Mouse (Mus musculus) heart, embryonic 10.5 days (tissue): ENCODE measurements around the gene Urad. TPM values are rescaled to one million over a fixed set of nuclear protein-coding genes. Genes with fewer than 3 reads are reported as not detected.

Source experiments
- DNase-seq: peaks from one replicate; pipeline ENCODE4 v3.0.0-alpha.2; 2017; ENCODE audit warnings: low spot score
- H3K27ac ChIP-seq: fragments of 300-500 bp; sonication (generic); 2 replicates; pipeline ENCODE4 v1.5.1; 2016; ENCODE audit warnings: mild to moderate bottlenecking
- H3K27me3 ChIP-seq: fragments of 300-500 bp; sonication (generic); 2 replicates; pipeline ENCODE4 v1.6.1; 2016; ENCODE audit warnings: mild to moderate bottlenecking; ENCODE audit not compliant: poor library complexity, insufficient read depth, severe bottlenecking
- H3K36me3 ChIP-seq: fragments of 300-500 bp; sonication (generic); 2 replicates; pipeline ENCODE4 v1.6.1; 2016; ENCODE audit warnings: mild to moderate bottlenecking, moderate library complexity
- H3K4me1 ChIP-seq: fragments of 300-500 bp; sonication (generic); 2 replicates; pipeline ENCODE4 v1.6.1; 2016; ENCODE audit warnings: mild to moderate bottlenecking
- H3K4me3 ChIP-seq: fragments of 300-500 bp; sonication (generic); 2 replicates; pipeline ENCODE4 v1.5.1; 2016; ENCODE audit warnings: mild to moderate bottlenecking, moderate library complexity
- H3K9me3 ChIP-seq: fragments of 300-500 bp; sonication (generic); 2 replicates; pipeline ENCODE4 v1.6.1; 2016; ENCODE audit warnings: mild to moderate bottlenecking, moderate library complexity
- WGBS: fragments of 180-500 bp; shearing (Covaris S2); methylation state at CpG from one replicate; pipeline ENCODE4 v1.1.7; 2016; 5-methylcytosine and 5-hydroxymethylcytosine counted together
- polyA plus RNA-seq: library from polyadenylated mRNA; unstranded; fragments of >200 nt; fragmentation: Nextera tagmentation; extraction: Ambion mirVana; gene quantifications from 2 replicates; pipeline ENCODE4 v1.2.1, GENCODE M21; 2016

Gene Urad
- not detected in 2 replicates for polyA plus RNA-seq

DNA sequence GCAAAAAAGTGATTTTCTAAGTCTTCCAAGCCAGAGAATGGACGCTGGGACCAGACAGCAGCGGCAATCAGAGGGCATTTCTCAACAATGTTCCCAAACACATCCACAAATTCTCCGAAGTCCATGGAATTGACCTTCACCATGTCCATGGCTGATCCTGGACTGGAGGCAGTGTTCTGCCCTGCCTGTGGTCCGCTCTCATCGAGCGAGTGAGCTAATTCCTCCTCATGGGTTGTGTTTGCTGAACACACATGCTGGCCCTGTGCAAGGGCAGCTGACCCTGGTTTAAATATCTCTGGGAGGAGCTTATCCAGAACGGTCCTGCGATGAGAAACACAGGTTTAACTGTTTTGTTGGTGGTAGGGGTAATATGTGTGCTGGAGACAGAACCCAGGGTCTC, at the start of gene Urad:
TSS of gene Urad (minus strand) at position 258 of the 400 bp plus-strand sequence.
- H3K4me3 ChIP-seq: no peak within 1 kb of the TSS
- peaks cover 67% of the 10 kb centered on the region for H3K27me3 ChIP-seq
- no peaks in the 10 kb centered on the region for H3K36me3 ChIP-seq
- no peaks in the 10 kb centered on the region for H3K9me3 ChIP-seq
- WGBS: 73% methylated on average over 8 of the region's 8 CpGs
- no peaks in the 10 kb centered on the region for H3K4me1 ChIP-seq
- no peak for DNase-seq
- H3K27ac ChIP-seq: no peak within 1 kb of the TSS

DNA sequence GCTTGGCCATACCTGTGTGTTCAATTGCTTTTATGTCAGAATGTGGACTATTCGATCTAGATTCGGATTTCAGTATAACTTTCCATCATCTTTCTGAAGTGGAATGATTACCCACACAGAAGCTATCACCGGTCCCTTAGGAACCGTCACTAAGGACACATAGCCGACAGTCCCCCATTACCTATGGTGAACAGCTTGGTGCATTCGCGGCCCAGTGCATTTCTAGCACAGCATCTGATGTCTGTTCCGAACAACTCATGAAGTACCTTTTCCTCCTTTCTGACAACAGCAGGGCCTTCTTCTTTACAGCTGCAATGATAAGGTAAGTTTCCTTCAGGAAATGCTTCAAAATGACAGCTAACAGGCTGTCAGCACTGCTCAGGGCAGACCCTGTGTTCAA, 48.0 kb upstream of the Urad start:
- Histone ChIP-seq H3K27ac (no peak overlapping the region), H3K36me3 (no peaks in the 10 kb centered on the region), H3K27me3 (no peaks in the 10 kb centered on the region), H3K4me1 (no peaks in the 10 kb centered on the region), H3K4me3 (no peak overlapping the region), H3K9me3 (no peaks in the 10 kb centered on the region)
- no peak for DNase-seq
- WGBS: 80% methylated on average over 8 of the region's 8 CpGs

- Histone ChIP-seq H3K4me3 (no peak overlapping the region), H3K36me3 (no peaks in the 10 kb centered on the region), H3K4me1 (no peaks in the 10 kb centered on the region), H3K9me3 (no peaks in the 10 kb centered on the region), H3K27me3 (no peaks in the 10 kb centered on the region), H3K27ac (no peak overlapping the region)
- DNase-seq: no peak
- WGBS: 87% methylated on average over 6 of the region's 6 CpGs
These were observed 46.0 kb upstream of the Urad start for GRCm38 (mm10) chr5:147368221-147368620.

DNA sequence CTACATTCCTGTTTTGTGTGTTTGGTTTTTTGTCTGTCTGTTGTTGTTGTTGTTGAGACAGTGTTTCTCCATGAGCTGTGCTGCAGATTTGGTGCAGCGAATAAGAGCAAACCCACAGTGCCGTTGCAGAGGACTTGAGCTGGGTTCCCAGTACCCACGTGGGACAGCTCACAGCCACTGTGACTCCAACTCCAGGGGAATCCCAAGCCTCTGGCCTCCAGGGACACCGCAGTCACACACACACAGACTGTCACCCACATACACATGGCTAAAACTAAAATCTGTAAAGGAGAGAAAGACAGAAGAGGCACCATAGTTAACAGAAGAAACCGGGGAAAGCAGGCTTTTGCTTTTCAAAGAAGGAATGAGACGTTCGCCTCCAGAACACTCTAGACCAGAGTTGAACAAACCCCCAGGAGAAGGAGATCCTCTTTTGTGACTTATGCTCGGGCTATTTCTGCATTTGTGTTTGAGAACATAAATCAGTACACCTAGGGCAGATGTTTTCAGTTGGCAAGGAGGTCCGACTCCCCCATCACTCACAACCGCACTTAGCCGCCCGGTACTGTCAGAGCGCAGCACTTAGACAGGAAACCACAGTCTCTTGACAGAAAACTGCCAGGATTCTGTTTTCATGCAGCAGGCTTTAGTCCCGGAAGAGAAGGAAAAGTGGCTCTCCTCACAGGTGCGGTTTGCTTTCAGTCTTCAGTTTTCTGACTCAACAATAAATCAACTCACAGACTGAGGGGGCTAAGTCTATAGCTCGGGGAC, 43.9 kb upstream of the Urad start:
- Histone ChIP-seq H3K9me3 (no peaks in the 10 kb centered on the region), H3K36me3 (no peaks in the 10 kb centered on the region), H3K27me3 (no peaks in the 10 kb centered on the region), H3K27ac (no peak overlapping the region), H3K4me3 (no peak overlapping the region), H3K4me1 (no peaks in the 10 kb centered on the region)
- no peak for DNase-seq
- 65% methylated on average over 16 of the region's 16 CpGs for WGBS

- DNase-seq: no peak
- no peak overlapping the region for H3K27ac ChIP-seq
- H3K9me3 ChIP-seq: no peaks in the 10 kb centered on the region
- 82% methylated on average over 12 of the region's 12 CpGs for WGBS
- no peaks in the 10 kb centered on the region for H3K36me3 ChIP-seq
- H3K27me3 ChIP-seq: no peaks in the 10 kb centered on the region
- no peak overlapping the region for H3K4me3 ChIP-seq
- no peaks in the 10 kb centered on the region for H3K4me1 ChIP-seq
These were observed 40.8 kb upstream of the Urad start for GRCm38 (mm10) chr5:147363054-147363453.

DNA sequence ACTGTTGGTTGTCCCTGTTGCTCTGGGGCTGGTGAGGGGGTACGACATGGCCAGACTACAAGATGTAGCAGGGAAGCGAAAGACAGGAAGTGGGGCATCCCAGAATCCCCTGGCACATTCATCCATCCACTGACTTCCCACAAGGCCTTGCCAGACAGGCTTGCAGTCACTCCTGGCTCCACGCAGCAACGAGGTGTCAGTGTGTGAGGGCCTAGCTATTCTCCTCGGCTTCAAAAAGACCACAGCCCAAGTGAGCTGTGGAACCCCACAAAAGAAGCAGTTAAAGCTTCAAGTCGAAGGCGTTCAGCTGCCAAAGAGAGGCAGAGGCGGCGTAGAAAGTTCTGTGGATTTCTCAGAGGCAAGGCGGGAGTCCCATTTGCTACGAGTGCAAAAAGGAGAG, 36.2 kb upstream of the Urad start:
- H3K4me3 ChIP-seq: no peak overlapping the region
- DNase-seq: peak; percentile 39
- WGBS: 84% methylated on average over 11 of the region's 11 CpGs

GRCm38 (mm10) chr5:147357536-147357935, 35.3 kb upstream of the Urad start:
- no peaks in the 10 kb centered on the region for H3K4me1 ChIP-seq
- WGBS: 41% methylated on average over 3 of the region's 3 CpGs
- peak; percentile 46 for DNase-seq
- no peaks in the 10 kb centered on the region for H3K9me3 ChIP-seq
- no peaks in the 10 kb centered on the region for H3K27me3 ChIP-seq
- no peaks in the 10 kb centered on the region for H3K36me3 ChIP-seq
- H3K27ac ChIP-seq: no peak overlapping the region
- H3K4me3 ChIP-seq: no peak overlapping the region

More for the DNA sequence above, 36.2 kb upstream of the Urad start:
- Histone ChIP-seq H3K27me3 (no peaks in the 10 kb centered on the region), H3K36me3 (no peaks in the 10 kb centered on the region), H3K27ac (no peak overlapping the region), H3K9me3 (no peaks in the 10 kb centered on the region), H3K4me1 (no peaks in the 10 kb centered on the region)

- Histone ChIP-seq H3K9me3 (no peaks in the 10 kb centered on the region), H3K36me3 (no peaks in the 10 kb centered on the region), H3K4me3 (no peak overlapping the region), H3K27ac (no peak overlapping the region), H3K27me3 (no peaks in the 10 kb centered on the region), H3K4me1 (no peaks in the 10 kb centered on the region)
- WGBS: 85% methylated on average over 13 of the region's 13 CpGs
- peak; percentile 58 for DNase-seq
These were observed 34.2 kb upstream of the Urad start for GRCm38 (mm10) chr5:147356260-147357055.

GRCm38 (mm10) chr5:147355788-147356187, 33.5 kb upstream of the Urad start:
- 58% methylated on average over 3 of the region's 3 CpGs for WGBS
- H3K4me1 ChIP-seq: no peaks in the 10 kb centered on the region
- H3K36me3 ChIP-seq: no peaks in the 10 kb centered on the region
- H3K9me3 ChIP-seq: no peaks in the 10 kb centered on the region
- no peak overlapping the region for H3K4me3 ChIP-seq
- no peak overlapping the region for H3K27ac ChIP-seq
- no peaks in the 10 kb centered on the region for H3K27me3 ChIP-seq
- DNase-seq: no peak

GRCm38 (mm10) chr5:147354985-147355384, 32.7 kb upstream of the Urad start:
- Histone ChIP-seq H3K9me3 (no peaks in the 10 kb centered on the region), H3K27ac (no peak overlapping the region), H3K4me3 (no peak overlapping the region), H3K27me3 (no peaks in the 10 kb centered on the region), H3K36me3 (no peaks in the 10 kb centered on the region), H3K4me1 (no peaks in the 10 kb centered on the region)
- 76% methylated on average over 8 of the region's 8 CpGs for WGBS
- DNase-seq: peak; percentile 11

DNA sequence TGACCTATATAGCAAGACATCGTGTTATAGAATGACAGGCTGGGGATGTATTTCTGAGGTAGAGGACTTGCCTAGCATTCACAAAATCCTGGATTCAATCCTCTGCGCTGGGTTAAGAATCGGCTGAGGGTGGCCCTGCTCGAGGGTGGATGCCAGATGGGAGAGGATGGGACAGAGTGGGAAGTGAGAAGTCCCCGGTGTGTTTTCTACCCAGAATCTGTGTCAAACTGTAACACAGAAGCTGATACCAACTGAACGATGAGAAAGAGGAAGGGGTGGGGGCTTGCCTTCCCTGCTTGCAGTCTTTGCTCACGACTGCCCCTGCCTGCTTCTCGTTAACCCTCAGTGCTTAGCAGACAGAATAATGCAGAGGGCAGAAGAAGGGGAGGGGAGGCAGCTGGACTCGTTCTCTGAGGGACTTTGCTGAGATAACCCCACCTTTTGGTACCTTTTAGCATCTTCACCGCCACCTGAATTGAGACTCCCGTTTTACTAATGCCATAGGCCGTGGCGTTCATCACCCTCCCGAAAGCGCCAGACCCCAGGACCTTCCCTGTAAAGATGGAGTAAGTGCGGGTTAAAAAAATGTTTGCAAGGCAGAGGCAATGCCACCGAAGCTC, 32.0 kb upstream of the Urad start:
- Histone ChIP-seq H3K4me1 (no peaks in the 10 kb centered on the region), H3K4me3 (no peak overlapping the region), H3K36me3 (no peaks in the 10 kb centered on the region), H3K27me3 (no peaks in the 10 kb centered on the region), H3K27ac (no peak overlapping the region), H3K9me3 (no peaks in the 10 kb centered on the region)
- 59% methylated on average over 17 of the region's 17 CpGs for WGBS
- DNase-seq: peak; percentile 68

DNA sequence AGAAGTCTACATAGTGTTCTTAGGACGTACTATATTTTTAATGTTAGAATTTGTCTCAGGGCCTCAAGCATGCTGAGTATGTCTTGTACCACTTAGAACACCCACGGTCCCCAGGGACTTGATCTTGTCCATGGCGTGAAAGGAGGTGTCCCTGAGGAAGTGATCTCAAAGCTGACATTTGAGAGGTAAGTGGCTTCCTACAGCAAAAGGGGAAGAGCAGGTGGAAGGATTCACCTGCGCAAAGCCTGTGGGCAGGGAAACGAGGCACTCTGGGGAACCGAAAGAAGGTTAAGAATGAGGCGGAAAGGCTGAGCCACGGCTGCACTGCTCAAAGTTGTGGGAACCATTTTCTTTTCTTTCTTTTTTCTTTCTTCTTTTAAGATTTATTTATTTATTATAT, 29.7 kb upstream of the Urad start:
- peak; percentile 13 for DNase-seq
- Histone ChIP-seq H3K27me3 (no peaks in the 10 kb centered on the region), H3K9me3 (no peaks in the 10 kb centered on the region), H3K27ac (no peak overlapping the region), H3K4me1 (no peaks in the 10 kb centered on the region), H3K36me3 (no peaks in the 10 kb centered on the region), H3K4me3 (no peak overlapping the region)
- 83% methylated on average over 8 of the region's 8 CpGs for WGBS

- no peak for DNase-seq
- H3K36me3 ChIP-seq: no peaks in the 10 kb centered on the region
- no peak overlapping the region for H3K27ac ChIP-seq
- no peak overlapping the region for H3K4me3 ChIP-seq
- no peaks in the 10 kb centered on the region for H3K9me3 ChIP-seq
- WGBS: 87% methylated on average over 1 of the region's 1 CpGs
- no peaks in the 10 kb centered on the region for H3K27me3 ChIP-seq
- no peaks in the 10 kb centered on the region for H3K4me1 ChIP-seq
These were observed 23.7 kb upstream of the Urad start for GRCm38 (mm10) chr5:147345981-147346380.
